Mouse (Mus musculus) small intestine, adult 2 months (tissue): ENCODE measurements around the gene Nicn1.

Source experiments
- CTCF ChIP-seq: fragments of 200-500 bp; IDR thresholded peaks from 2 replicates; pipeline ENCODE4 v1.5.1; 2012; ENCODE audit warnings: low read depth, mild to moderate bottlenecking, control low read depth, inconsistent platforms, low read length, moderate library complexity, mixed read lengths; ENCODE audit not compliant: insufficient replicate concordance, insufficient read length; ENCODE audit errors: extremely low read depth
- POLR2A ChIP-seq: fragments of 200-500 bp; IDR thresholded peaks from 2 replicates; pipeline ENCODE4 v1.6.1; 2012; ENCODE audit warnings: low read depth, mild to moderate bottlenecking, control low read depth, inconsistent platforms, low read length, moderate library complexity

DNA sequence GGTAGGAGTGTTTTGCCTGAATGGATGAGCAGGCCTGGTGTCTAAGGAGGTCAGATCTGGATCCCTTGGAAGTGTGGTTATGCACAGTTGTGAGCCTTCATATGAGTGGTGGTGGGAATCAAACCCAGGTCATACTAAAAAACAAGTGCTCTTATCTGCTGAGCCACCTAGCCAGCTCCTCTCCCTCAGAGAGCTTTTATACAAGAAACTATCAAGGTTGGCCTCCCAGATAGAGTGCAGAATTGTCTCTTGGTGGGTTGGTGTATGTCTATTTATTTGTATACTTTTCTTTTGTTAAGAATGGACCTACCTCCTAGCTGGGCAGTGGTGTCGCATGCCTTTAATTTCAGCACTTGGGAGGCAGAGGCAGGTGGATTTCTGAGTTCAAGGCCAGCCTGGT lies 53.6 kb downstream of the Nicn1 start:
- TF ChIP-seq CTCF: no peak
- TF ChIP-seq POLR2A: no peak
